Mouse (Mus musculus) adrenal gland, adult 2 months (tissue): ENCODE results near the gene Cybc1. TPM values are rescaled to one million over a fixed set of nuclear protein-coding genes. Genes with fewer than 3 reads are reported as not detected.

Experiments
- DNase-seq: peaks from one replicate; pipeline ENCODE4 v3.0.0; 2021
- polyA plus RNA-seq: library from polyadenylated mRNA; depleted of rRNA; stranded (reverse); fragments of >200 nt; gene quantifications from 2 replicates; pipeline ENCODE4 v1.2.3, GENCODE M21; 2012; rRNA removed
- total RNA-seq, 2 experiments: library from RNA; stranded (reverse); gene quantifications; 2 replicates each; pipeline ENCODE4 v1.2.3; 2021

Gene Cybc1
- total and polyA plus RNA-seq, 3 experiments, result 18.8 to 21.9 (median 20.4) TPM

DNA sequence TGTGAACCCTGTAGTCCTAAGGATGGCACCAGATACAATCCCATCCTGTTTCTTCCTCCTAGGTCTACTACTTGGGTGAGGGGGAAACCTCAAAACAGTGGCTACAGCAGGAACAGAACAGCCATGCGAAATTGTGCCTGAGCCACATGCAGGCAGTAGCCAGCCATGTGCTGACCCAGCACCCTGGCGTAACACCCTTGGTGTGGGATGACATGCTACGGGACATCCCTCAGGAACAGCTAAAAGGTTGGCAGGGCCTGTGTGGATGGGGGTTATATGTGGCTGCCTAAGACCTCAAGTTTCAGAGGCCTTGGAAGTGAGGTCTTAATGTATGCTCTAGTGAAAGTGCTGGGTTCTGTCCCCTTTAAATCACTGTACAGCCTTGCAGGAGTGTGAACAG is 12.3 kb downstream of the Cybc1 start:
- no peak for DNase-seq

DNA sequence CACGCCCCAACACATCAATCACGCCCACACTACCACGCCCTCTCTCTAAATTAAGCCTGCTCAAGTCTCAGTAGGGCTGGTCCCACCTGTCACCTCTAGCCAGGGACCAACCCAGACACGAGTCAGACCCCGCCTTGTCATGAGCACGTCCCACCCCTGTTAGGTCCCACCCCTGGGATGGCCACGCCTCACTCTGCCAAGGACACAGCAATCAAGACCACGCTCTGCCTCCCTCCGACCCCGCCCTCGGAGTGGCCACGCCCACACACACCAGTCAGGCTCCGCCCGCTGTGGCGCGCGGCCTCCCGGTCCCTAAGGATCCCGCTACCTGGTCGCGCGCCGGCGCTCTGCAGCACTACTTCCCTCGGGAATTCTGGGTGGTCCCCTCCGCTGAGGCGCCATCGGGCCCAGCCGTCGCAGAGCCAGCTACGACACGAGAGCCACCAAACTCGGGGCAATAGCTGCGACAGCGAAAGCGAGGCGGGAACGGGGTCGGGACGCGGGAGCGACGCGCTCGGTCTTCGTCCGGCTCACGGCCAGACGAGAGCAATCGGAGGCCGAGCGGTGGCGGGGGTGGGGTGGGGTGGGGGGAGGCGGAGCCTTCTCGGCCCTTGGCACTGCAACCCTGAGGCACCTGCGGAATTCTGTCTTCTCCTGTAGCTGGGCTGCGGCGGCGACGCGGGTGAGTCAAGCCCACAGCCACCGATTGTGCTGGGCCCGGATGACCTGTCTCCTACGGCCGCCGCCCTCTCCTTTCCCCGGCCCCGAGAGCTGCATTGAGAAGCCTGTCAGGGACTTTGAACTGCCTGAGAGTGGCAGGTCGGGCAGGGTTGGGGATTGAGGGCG is 24.7 kb downstream of the Cybc1 start, which contains the start of the genes Hexdc and Ogfod3:
Gene Hexdc (plus strand): TSS at position 273 of the 846 bp plus-strand sequence.
Gene Ogfod3 (minus strand): TSS at position 551 of the 846 bp plus-strand sequence.
- peak; percentile 97 for DNase-seq

- DNase-seq, result no peak
Observed at GRCm38 (mm10) chr11:121203859-121204160, 25.3 kb downstream of the Cybc1 start.

- no peak for DNase-seq
Observed at GRCm38 (mm10) chr11:121201436-121202198, 27.5 kb downstream of the Cybc1 start.

GRCm38 (mm10) chr11:121200781-121201180 is 28.3 kb downstream of the Cybc1 start:
- no peak for DNase-seq

GRCm38 (mm10) chr11:121199851-121200250 is 29.3 kb downstream of the Cybc1 start:
- no peak for DNase-seq

DNA sequence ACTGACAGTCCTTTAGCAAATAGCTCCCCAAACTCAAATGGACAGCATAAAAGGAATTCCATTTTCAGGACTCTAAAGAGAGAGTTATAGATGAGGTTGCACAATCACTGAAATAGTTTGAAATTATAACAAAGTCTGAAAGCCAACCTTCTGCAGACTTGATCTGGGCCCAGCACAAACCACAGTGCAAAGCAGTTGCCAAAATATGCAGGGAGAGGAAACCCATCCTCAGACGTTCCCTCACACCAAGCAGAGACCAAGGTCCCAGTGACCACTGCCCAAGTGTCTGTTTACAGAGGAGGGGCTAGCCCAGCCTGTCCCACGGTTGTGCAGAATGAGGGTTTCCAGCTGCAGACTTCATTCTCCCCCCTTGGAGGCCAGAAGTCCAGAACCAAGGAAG is 30.5 kb downstream of the Cybc1 start:
- DNase-seq, result no peak

GRCm38 (mm10) chr11:121193415-121193814 is 35.7 kb downstream of the Cybc1 start:
- no peak for DNase-seq

DNA sequence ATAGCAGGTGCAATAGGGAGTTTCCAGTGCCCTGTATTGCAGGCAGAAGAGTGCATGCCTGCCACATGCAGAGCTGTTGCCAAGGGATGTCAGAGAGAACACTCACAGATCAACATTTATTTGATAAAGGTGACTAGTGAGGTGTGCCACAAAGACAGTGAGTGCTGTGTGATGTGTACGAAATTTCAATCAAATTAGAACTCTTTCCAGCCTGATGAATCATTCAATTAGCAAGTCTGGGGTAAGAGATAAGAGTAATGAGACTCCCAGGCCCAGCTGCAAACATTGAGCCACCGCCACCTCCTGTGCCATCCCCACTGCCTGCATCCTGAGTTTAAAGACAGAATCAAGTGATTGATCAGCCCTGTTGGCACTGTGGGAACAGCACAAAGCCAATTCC is 36.4 kb downstream of the Cybc1 start:
- DNase-seq, result no peak

DNA sequence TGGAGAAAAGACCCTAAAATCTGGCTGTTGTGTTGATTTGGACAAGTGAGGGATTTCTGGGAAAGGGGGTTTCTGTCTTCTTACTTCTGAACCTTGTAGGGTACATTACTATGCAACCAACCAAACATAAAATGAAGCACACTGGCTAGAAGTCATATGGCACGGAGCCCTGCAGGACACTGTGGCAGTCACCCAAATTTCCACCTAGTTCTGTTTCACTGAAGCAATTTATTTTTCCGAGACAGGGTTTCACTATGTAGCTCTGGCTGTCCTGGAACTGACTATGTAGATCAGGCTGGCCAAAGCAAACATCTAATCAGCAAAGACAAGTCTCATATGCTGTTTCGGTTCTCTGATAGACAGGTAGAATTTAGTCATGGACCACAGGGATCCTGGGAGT is 39.4 kb downstream of the Cybc1 start:
- DNase-seq, result peak; percentile 38

DNA sequence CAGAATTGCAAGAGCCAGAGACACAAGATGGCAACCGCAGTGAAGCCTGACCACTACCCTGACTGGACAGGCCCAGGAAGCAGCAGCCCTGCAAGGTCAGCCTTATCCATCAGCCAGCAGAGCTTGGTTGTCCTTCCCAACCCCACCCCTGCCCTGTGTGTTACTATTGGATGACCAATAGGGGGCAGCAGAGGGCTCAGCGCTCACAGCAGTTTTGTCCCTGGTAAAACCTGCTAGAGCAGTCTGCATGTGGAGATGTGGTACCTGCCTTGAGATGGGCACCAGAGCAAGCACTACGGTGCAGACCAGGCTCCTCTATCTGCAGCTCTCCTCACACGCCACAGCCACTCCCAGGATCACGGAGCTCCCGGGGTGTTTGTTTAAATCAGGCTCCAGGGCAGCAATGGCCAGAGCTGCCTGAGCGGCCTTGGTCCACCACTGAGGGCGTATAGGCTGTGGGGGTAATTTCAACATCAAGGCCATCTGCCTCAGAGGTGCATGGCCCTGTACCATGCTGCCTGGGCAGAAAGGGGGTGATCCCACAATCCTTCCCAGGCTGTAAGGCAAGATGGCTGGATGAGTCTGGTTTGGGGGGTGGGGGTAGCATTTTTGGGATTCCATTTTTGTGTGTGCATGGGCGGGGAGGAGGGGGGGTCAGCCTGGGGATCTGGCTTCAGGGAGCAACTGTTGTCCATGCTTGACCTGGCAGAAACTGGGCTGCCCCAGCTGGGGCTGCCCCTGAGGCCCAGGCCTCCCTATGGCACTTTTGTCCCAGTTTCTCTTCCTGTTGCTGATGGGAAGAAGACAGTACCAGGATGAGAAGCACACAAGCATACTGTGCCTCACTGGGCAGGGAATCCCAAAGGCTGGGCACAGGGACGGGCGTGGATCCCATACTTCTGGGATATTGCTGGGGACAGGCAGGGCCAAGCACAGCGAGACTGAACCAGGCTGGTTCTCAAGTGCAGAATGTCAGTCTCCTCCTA is 52.5 kb downstream of the Cybc1 start:
- DNase-seq, result peak; percentile 68

DNA sequence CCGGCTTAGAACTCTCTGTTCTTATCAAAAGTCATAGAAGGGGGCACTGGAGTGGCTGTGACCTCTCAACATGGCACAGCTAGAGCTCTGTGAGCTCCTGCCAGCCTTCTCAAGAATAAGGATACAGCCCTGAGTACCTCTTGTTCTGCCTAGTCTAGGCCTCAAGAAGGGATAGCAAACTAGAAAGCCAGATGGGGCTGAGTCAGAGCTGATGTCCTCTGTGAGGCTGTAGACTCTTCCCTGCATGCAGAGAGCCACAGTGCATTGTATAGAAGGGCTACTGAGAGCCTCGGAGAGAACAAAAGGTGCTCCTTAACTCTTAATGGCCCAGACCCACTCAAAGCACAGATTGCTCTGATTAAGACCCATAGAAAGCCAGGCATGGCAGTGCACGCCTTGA is 54.9 kb downstream of the Cybc1 start:
- DNase-seq, result no peak

- no peak for DNase-seq
Observed at GRCm38 (mm10) chr11:121173203-121173602, 55.9 kb downstream of the Cybc1 start.

Other genes with a start within 250 kb of the Cybc1 start
- 100 to 1,000 TPM; 114 to 126 TPM for gene Csnk1d, start 238.0 kb downstream of the Cybc1 start, total RNA-seq
- 39.8 and 48.7 TPM in 2 replicates for gene Csnk1d, start 238.0 kb downstream of the Cybc1 start, polyA plus RNA-seq
- under 1 TPM; 0.69 TPM for gene Cd7, start 189.9 kb downstream of the Cybc1 start, total RNA-seq
- 1.8 and 3.3 TPM in 2 replicates for gene Cd7, start 189.9 kb downstream of the Cybc1 start, polyA plus RNA-seq
- not detected for gene Sectm1b, start 165.8 kb downstream of the Cybc1 start, total RNA-seq
- gene Sectm1b, start 165.8 kb downstream of the Cybc1 start, polyA plus RNA-seq, result not detected in 2 replicates
- gene Sectm1a, start 148.1 kb downstream of the Cybc1 start, total RNA-seq, result not detected
- 0.09 and 0.19 TPM in 2 replicates for gene Sectm1a, start 148.1 kb downstream of the Cybc1 start, polyA plus RNA-seq
- gene Tex19.2, start 110.6 kb downstream of the Cybc1 start, total RNA-seq, result not detected
- not detected in 2 replicates for gene Tex19.2, start 110.6 kb downstream of the Cybc1 start, polyA plus RNA-seq
- gene Tex19.1, start 83.2 kb downstream of the Cybc1 start, total RNA-seq, result not detected
- 0.18 TPM in 1 of 2 replicates, not detected in the other for gene Tex19.1, start 83.2 kb downstream of the Cybc1 start, polyA plus RNA-seq
- not detected for gene Uts2r, start 69.1 kb downstream of the Cybc1 start, total RNA-seq
- gene Uts2r, start 69.1 kb downstream of the Cybc1 start, polyA plus RNA-seq, result 0.19 and 0.20 TPM in 2 replicates
- 10 to 100 TPM in 1 of 2 experiments, 1 to 10 TPM in 1; 7.6 to 13.0 TPM for gene Hexdc, start 24.9 kb downstream of the Cybc1 start, total RNA-seq
- gene Hexdc, start 24.9 kb downstream of the Cybc1 start, polyA plus RNA-seq, result 18.5 and 21.7 TPM in 2 replicates
- 10 to 100 TPM; 27.9 to 28.5 TPM for gene Ogfod3, start 24.6 kb downstream of the Cybc1 start, total RNA-seq
- 33.7 and 37.7 TPM in 2 replicates for gene Ogfod3, start 24.6 kb downstream of the Cybc1 start, polyA plus RNA-seq
- gene Narf, start 7.9 kb upstream of the Cybc1 start, total RNA-seq, result 10 to 100 TPM; 14.4 to 22.8 TPM
- gene Narf, start 7.9 kb upstream of the Cybc1 start, polyA plus RNA-seq, result 22.8 and 29.3 TPM in 2 replicates
- gene Foxk2, start 30.7 kb upstream of the Cybc1 start, total RNA-seq, result 10 to 100 TPM; 35.2 to 43.1 TPM
- gene Foxk2, start 30.7 kb upstream of the Cybc1 start, polyA plus RNA-seq, result 44.9 and 78.0 TPM in 2 replicates
- 10 to 100 TPM; 61.8 to 69.2 TPM for gene Wdr45b, start 125.1 kb upstream of the Cybc1 start, total RNA-seq
- 35.3 and 41.0 TPM in 2 replicates for gene Wdr45b, start 125.1 kb upstream of the Cybc1 start, polyA plus RNA-seq
- gene Rab40b, start 158.9 kb upstream of the Cybc1 start, total RNA-seq, result 1 to 10 TPM; 4.4 to 9.2 TPM
- 8.3 and 9.6 TPM in 2 replicates for gene Rab40b, start 158.9 kb upstream of the Cybc1 start, polyA plus RNA-seq
- gene Fn3krp, start 192.1 kb upstream of the Cybc1 start, total RNA-seq, result 10 to 100 TPM; 16.7 to 20.9 TPM
- gene Fn3krp, start 192.1 kb upstream of the Cybc1 start, polyA plus RNA-seq, result 4.4 and 4.8 TPM in 2 replicates
- 1 to 10 TPM; 8.2 to 9.7 TPM for gene Fn3k, start 205.6 kb upstream of the Cybc1 start, total RNA-seq
- 3.3 and 6.0 TPM in 2 replicates for gene Fn3k, start 205.6 kb upstream of the Cybc1 start, polyA plus RNA-seq
- 10 to 100 TPM; 34.1 to 42.6 TPM for gene Tbcd, start 222.6 kb upstream of the Cybc1 start, total RNA-seq
- gene Tbcd, start 222.6 kb upstream of the Cybc1 start, polyA plus RNA-seq, result 42.8 and 49.3 TPM in 2 replicates